32 mouse cellular contexts compared by ENCODE assay signal in the genomic region with DNA sequence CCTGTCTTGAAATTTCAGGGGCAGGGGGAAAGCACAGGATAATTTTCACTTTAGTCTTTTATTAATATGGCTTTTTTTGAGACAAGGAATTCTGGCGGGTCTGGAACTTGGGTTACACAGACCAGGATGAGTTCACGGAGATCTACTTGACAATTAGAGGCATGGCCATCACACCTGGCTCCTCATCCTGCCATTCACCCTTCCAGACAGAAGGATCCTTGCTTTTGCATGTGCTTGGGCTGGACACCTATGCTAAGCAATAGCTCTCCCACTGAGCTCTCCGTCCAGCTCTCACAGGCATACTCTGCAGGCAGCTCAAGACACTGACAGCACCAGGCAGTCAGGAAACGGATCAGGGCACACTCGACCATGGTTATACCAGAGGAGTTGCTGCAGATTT. TPM values are rescaled to one million over a fixed set of nuclear protein-coding genes. Genes with fewer than 3 reads are reported as not detected.
"Had no signal": no experiment of that assay in that cellular context is flagged by ENCODE, and none has a peak within 500 bp of the region (broad histone marks: within the 10 kb centered on the region; RNA-seq: fewer than 3 reads in every experiment).

No protein-coding gene starts in this region.

- DNase-seq: left cerebral cortex, postnatal 4 days; liver; liver, embryonic 13.5 days; liver, postnatal 0 days; lung, adult 18-20 months; lung, adult 2 months; lung, embryonic 14.5 days; lung, postnatal 10 days; lung, postnatal 14 days; lung, postnatal 36 days; lung, postnatal 4 days; midbrain, embryonic 14.5 days had no signal

- H3K27ac ChIP-seq: left cerebral cortex, adult 2 months; limb, embryonic 10.5 days; limb, embryonic 12.5 days; limb, embryonic 13.5 days; limb, embryonic 15.5 days; liver, embryonic 12.5 days; liver, embryonic 13.5 days; liver, embryonic 14.5 days; liver, embryonic 15.5 days; lung, embryonic 15.5 days; macrophage; midbrain, embryonic 10.5 days; midbrain, embryonic 12.5 days; midbrain, embryonic 13.5 days; midbrain, embryonic 15.5 days; neural tube, embryonic 12.5 days had no signal

- H3K27me3 ChIP-seq: limb, embryonic 12.5 days; limb, embryonic 13.5 days; limb, embryonic 15.5 days; liver, embryonic 12.5 days; liver, embryonic 13.5 days; liver, embryonic 15.5 days; lung, embryonic 15.5 days; megakaryocyte, embryonic 14.5 days; midbrain, embryonic 12.5 days; midbrain, embryonic 13.5 days; midbrain, embryonic 15.5 days; neural tube, embryonic 12.5 days had no signal

- H3K4me3 ChIP-seq: left cerebral cortex, adult 2 months; limb, embryonic 10.5 days; limb, embryonic 12.5 days; limb, embryonic 13.5 days; limb, embryonic 15.5 days; liver, embryonic 12.5 days; liver, embryonic 13.5 days; liver, embryonic 15.5 days; lung, embryonic 15.5 days; megakaryocyte, embryonic 14.5 days; midbrain, embryonic 10.5 days; midbrain, embryonic 12.5 days; midbrain, embryonic 13.5 days; midbrain, embryonic 15.5 days; myocyte; neural tube, embryonic 12.5 days had no signal

- H3K9me3 ChIP-seq: limb, embryonic 10.5 days; limb, embryonic 12.5 days; limb, embryonic 13.5 days; limb, embryonic 15.5 days; liver, embryonic 12.5 days; liver, embryonic 13.5 days; liver, embryonic 15.5 days; lung, embryonic 15.5 days; megakaryocyte, embryonic 14.5 days; midbrain, embryonic 10.5 days; midbrain, embryonic 12.5 days; midbrain, embryonic 13.5 days; midbrain, embryonic 15.5 days; neural tube, embryonic 12.5 days had no signal

- H3K9ac ChIP-seq: limb, embryonic 12.5 days; limb, embryonic 13.5 days; limb, embryonic 15.5 days; liver, embryonic 12.5 days; liver, embryonic 13.5 days; liver, embryonic 14.5 days; liver, embryonic 15.5 days; liver, postnatal 0 days; lung, embryonic 14.5 days; lung, embryonic 15.5 days; midbrain, embryonic 12.5 days; midbrain, embryonic 13.5 days; midbrain, embryonic 15.5 days; neural tube, embryonic 12.5 days had no signal

- H3K4me1 ChIP-seq: limb, embryonic 10.5 days; limb, embryonic 12.5 days; limb, embryonic 13.5 days; limb, embryonic 15.5 days; liver, embryonic 12.5 days; liver, embryonic 13.5 days; liver, embryonic 15.5 days; lung, embryonic 15.5 days; midbrain, embryonic 10.5 days; midbrain, embryonic 12.5 days; midbrain, embryonic 13.5 days; midbrain, embryonic 15.5 days; neural tube, embryonic 12.5 days had no signal

- ATAC-seq: liver, embryonic 12.5 days; liver, postnatal 0 days; lung, postnatal 0 days; midbrain, embryonic 13.5 days; midbrain, embryonic 15.5 days; midbrain, embryonic 16.5 days had no signal

- H3K4me2 ChIP-seq: limb, embryonic 12.5 days; limb, embryonic 13.5 days; limb, embryonic 15.5 days; liver, embryonic 11.5 days; liver, embryonic 12.5 days; liver, embryonic 13.5 days; liver, embryonic 15.5 days; lung, embryonic 14.5 days; lung, embryonic 15.5 days; midbrain, embryonic 12.5 days; midbrain, embryonic 13.5 days; midbrain, embryonic 15.5 days; neural tube, embryonic 12.5 days had no signal

RNA-seq across cellular contexts. Expression of a gene that starts 24.1 kb away (rescaled TPM):
- polyA plus RNA-seq: myocyte had no signal
